ENCODE assay signal across 6 mouse cellular contexts in the genomic region with DNA sequence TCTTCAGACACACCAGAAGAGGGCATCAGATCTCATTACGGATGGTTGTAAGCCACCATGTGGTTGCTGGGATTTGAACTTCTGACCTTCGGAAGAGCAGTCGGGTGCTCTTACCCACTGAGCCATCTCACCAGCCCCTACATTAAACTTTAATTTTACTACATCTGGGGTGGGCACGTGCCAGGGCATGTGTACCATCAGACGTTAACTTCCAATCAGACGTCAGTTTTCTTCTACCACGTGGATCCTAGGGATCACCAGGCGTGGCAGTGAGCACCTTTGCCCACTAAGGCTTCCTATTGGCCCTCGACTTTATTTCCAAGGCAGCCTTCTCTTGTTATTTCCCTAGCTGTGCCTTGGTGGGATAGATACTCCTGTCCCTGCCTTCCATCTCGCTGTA. TPM values are rescaled to one million over a fixed set of nuclear protein-coding genes. Genes with fewer than 3 reads are reported as not detected.
DNase-seq lines count a peak whose midpoint lies in the region.
"Not testable (repeated sequence)": the region's sequence is repeated elsewhere in the genome, so short reads cannot be mapped to it uniquely, and the experiment has no call there.
"Had no signal": no experiment of that assay in that cellular context is flagged by ENCODE, and none has a peak within 500 bp of the region (broad histone marks: within the 10 kb centered on the region; RNA-seq: fewer than 3 reads in every experiment).

No protein-coding gene starts in this region.

- H3K9me3 ChIP-seq in midbrain, embryonic 10.5 days (replicated peaks): not testable (repeated sequence)

- not testable (repeated sequence) for H3K36me3 ChIP-seq in midbrain, embryonic 10.5 days

- peak; percentile 73 for DNase-seq in kidney, adult 11 months
- peak; percentile 65 to 72 for DNase-seq in kidney, adult 8-10 months
- DNase-seq in kidney, postnatal 25 days: peak; percentile 44 to 69
- DNase-seq in midbrain, embryonic 10.5 days (ENCODE audit: low spot score): not testable (repeated sequence)

- WGBS in midbrain, embryonic 10.5 days: 80% methylated on average over 10 of the region's 10 CpGs

- not testable (repeated sequence) for H3K27me3 ChIP-seq in midbrain, embryonic 10.5 days (ENCODE audit: low read depth, poor library complexity, severe bottlenecking)

- not testable (repeated sequence) for H3K4me3 ChIP-seq in midbrain, embryonic 10.5 days

- 0 out of 2 replicates have a peak overlapping the region, but pooled peaks have one; percentile 3 for H3K27ac ChIP-seq in midbrain, embryonic 10.5 days (replicated peaks)

- H3K4me1 ChIP-seq in midbrain, embryonic 10.5 days: peaks cover 28% of the 10 kb centered on the region

RNA-seq across cellular contexts. Expression of a gene that starts 38.6 kb away (rescaled TPM):
- polyA plus RNA-seq in midbrain, embryonic 10.5 days (2016; fragmentation: Nextera tagmentation; extraction: Ambion mirVana): 11.5 and 12.0 TPM in 2 replicates

RNA-seq across cellular contexts. Expression of a gene that starts 51.5 kb away (rescaled TPM):
- 41.1 and 47.2 TPM in 2 replicates for polyA plus RNA-seq in midbrain, embryonic 10.5 days (2016; fragmentation: Nextera tagmentation; extraction: Ambion mirVana)

RNA-seq across cellular contexts. Expression of a gene that starts 58.0 kb away (rescaled TPM):
- polyA plus RNA-seq in midbrain, embryonic 10.5 days (2016; fragmentation: Nextera tagmentation; extraction: Ambion mirVana): 16.3 and 17.2 TPM in 2 replicates

RNA-seq across cellular contexts. Expression of a gene that starts 59.5 kb away (rescaled TPM):
- polyA plus RNA-seq in midbrain, embryonic 10.5 days (2016; fragmentation: Nextera tagmentation; extraction: Ambion mirVana): 0.28 and 0.34 TPM in 2 replicates
- polyA plus RNA-seq: cerebellum, adult 2 months; cortical plate, adult 2 months had no signal
